Mouse (Mus musculus) heart, postnatal 10 days (tissue): Measurements from ENCODE around the gene Tspan9. TPM values are rescaled to one million over a fixed set of nuclear protein-coding genes. Genes with fewer than 3 reads are reported as not detected.
A peak's percentile ranks its signal among the peaks of the same experiment; 100 is the strongest.

ENCODE experiments used
- DNase-seq, 2 experiments: peaks; one replicate each; pipeline ENCODE4 v3.0.0; 2021
- intact Hi-C: fragments of 180-260 bp; cut with DNase I; formaldehyde crosslinking; loops from one replicate; pipeline ENCODE4 v1.15.1; 2025
- total RNA-seq, 2 experiments: library from RNA; stranded (reverse); gene quantifications; 2 replicates each; pipeline ENCODE4 v1.2.3; 2021

The Tspan9 gene
- total RNA-seq, 2 experiments from 2014 or later = 184 to 197 TPM

DNA sequence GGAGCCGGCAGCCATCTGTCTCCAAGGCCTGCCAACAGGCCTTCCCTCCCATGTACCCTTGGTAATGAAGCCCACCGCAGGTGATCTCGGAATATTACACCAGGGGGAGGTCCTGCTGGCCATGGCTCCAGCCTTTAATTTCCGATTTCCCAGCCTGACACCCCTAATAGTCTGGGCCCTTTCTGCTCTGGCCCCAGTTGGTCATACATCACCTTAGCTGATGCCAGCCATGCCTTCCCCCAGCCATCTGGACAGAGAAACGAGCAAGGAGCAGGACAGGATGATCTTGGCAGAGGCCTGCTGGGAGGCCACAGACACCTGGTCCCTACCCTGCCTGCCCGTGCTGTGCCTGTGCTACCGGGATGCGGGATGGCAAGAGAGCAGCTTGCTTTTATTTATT, 62.1 kb downstream of the Tspan9 start:
- no peak for DNase-seq
- intact Hi-C loops = no loop called here

GRCm38 (mm10) chr6:128079576-128080224, 63.7 kb downstream of the Tspan9 start:
- intact Hi-C loops = no loop called here
- DNase-seq = no peak

DNA sequence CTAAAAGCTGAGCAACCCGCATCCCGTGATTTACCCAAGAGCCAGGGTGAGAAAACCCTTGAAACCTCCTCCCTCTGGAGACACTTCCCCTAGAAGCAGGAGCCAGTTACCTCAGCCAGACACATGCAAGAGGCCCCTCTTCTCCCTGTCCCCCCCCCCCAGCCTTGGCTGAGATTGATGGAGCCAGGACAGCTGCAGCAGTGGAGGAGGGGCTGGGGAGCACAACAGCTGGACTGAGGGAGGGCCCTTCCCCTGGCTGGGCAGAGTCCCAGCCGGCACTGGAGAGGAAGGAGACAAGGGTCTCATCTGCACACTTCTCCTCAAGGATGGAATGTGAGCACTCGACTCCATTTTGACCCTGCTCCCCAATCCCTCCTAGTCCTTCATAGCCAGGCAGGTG, 64.9 kb downstream of the Tspan9 start:
- DNase-seq = peak; percentile 61 to 65
- intact Hi-C loops = no loop called here

DNA sequence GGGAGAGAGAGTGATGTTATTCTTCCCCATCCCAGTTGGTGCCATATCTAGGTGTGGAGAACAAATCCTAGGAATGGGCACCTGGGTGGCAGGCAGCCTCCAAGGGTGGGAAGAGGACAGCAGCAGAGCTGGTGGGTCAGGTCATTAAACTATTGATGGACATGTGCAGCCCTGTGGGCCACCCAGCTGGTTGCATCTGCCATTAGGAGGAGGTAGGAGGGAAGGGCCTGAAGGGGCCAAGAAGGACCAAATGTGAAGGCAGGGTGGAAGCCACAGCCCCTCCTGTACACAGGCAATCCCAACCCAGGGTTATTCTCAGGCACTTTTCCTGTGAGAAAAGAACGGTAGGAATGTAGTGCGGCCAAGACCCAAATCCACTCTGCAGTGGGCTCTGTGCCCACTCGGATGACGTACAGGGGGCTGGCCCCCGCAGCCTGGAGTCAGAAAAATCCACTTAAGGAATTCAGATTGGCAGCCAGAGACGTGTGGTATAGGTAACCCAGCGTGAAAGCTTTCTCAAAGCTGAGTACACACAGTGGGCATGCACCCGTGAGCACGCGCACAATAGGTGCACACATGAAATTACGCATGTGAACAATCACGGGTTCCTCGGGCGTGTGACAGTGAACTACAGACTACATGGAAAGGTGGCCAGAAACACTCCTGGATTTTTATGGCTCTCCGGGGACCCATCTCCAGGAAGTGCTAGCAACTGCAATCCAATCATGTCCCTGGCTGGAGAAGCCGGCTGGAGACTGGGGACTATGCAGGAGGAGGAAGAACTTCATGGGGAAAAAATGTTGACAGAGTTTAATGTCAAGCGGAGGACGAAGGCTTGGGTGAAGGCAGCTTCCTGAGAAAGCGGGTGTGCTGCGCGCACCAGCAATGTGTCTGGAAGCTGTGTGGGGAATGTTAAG, 67.0 kb downstream of the Tspan9 start:
- peak; percentile 61 to 65 for DNase-seq
- intact Hi-C loops = no loop called here

DNA sequence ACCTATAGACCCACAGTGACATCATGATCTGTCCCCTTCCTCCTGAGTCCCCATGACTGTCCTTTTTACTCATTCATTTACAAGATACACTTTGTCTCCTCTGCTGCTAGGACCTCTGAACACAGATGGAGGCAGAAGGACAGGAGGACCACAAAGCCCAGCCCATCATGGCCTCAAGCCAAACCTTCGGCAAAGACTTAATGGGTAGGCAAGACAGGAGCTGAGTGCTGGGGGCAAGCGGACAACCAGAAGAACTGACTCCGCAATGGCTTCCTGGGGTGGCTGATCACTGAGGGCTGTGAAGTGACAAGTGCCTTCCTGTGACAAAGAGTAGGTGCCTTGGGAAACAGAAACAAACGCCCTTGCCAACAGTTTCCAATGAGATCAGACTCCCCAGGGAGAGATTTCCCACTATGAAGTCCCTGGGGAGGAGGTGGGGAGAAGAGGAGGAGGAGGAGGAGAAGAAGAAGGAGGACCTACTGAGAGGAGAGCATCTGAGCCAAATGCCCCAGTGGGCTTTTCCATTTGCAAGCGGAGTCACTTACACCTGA, 67.9 kb downstream of the Tspan9 start:
- intact Hi-C loops = no loop called here
- DNase-seq = peak; percentile 37 to 44

GRCm38 (mm10) chr6:128070921-128071558, 72.4 kb downstream of the Tspan9 start:
- intact Hi-C loops = no loop called here
- no peak for DNase-seq

DNA sequence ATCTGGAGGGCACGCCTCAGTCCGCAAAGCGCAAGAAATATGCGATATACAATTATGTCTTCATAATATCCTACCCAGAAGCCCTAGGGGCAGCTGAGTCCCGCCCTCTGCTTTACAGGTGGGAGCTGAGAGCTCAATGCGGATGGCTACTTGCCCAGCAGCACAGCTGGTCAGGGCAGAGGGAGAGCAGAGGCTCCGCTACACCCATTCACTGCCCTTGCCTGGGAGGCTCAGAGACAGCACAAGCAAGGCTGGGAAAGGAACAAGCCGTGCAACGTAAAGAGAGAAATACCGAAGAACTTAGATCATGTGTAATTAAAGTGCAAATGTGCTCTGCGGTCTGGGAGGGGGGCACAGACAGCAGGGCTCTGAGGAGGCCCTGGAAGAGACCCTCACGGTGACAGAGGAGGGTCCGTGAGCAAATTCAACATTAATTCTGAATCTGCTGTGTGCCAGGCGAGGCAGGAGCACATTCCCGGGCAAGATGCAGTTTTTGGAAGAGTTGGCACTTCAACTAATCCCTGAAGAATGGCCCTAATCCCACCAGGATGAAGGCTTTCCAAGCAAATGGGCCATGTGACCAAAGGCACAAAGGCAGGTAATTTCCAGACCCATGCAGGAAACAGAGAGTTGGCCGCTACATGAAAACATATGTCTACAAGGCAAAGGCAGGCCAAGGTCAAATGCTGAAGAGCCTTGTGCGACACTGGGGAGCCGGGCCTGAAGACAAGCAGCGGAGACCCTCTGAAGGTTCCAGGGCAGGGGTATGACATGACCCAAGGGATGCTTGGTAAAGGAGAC, 73.1 kb downstream of the Tspan9 start:
- no peak for DNase-seq
- intact Hi-C loops = no loop called here

DNA sequence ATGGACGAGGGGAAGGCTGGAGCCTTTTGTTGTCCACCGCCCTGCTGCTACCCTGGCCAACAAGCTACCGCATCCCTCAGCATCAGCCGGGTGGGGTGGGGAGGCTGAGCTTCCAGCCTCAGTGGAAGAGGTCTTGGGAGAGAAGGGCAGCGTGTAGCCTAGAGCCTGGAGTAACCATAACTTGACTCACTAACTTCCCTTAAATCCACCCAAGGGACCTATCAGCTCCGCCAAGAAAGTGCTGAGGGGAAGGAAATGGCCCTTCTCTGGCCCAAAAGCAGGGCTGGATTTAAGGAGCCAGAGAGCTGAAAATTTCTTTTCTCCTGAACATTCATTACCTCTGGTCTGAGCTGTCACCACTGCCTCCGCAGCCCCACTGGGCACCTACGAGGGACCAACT, 75.2 kb downstream of the Tspan9 start:
- intact Hi-C loops = loop anchor here (5.0 kb wide), 1 partner anchor 36 kb away; no protein-coding TSS in a partner anchor
- peak; percentile 48 to 60 for DNase-seq

GRCm38 (mm10) chr6:128065982-128066381, 77.4 kb downstream of the Tspan9 start:
- DNase-seq = peak; percentile 49 to 52
- intact Hi-C loops = loop anchor here (2.0 to 5.0 kb wide), 2 partner anchors 23 to 34 kb away; no protein-coding TSS in a partner anchor

GRCm38 (mm10) chr6:128063501-128063900, 79.9 kb downstream of the Tspan9 start:
- DNase-seq = peak in 1 of 2 experiments; percentile 64
- intact Hi-C loops = no loop called here

DNA sequence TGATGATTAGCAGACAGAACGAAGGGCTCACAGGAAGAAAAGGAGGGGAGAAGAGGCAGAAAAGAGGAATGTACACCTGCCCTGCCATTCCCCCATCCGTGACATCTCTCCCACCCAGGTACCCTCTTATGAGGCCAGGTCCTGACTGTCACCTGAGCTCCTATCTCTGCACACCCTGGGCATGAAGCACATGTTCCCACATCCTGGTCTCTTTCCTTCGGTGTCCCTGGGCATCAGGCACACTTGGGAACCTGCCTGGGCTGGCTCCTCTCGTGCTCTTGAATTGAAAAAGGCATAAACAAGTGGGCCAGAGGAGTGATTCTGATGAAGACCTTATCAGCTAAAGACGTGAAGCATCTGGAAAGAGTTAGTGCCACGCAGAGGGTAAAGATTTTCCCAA, 80.6 kb downstream of the Tspan9 start:
- intact Hi-C loops = no loop called here
- DNase-seq = no peak

DNA sequence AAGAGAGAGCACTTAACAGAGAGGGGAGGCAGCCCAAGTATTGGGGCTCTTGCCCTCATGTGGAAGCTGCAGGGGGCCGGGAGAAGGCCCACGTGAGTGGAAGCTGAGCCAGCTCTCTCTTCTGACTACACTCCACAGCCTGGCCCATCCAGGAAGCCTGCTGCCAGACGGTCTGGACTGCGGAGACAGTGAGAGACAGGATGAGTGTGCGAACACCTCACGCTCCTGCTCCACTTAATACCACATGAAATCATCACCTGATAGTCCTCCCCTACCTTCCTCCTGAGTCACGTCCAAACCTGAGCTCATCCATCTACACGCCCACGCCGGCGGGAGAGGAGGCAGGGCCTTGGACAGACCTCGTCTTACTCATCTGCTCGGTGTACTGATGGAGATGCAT, 81.2 kb downstream of the Tspan9 start:
- intact Hi-C loops = no loop called here
- no peak for DNase-seq

- DNase-seq = no peak
- intact Hi-C loops = no loop called here
Measured at GRCm38 (mm10) chr6:128061342-128061741, 82.1 kb downstream of the Tspan9 start.

GRCm38 (mm10) chr6:128058570-128058969, 84.8 kb downstream of the Tspan9 start:
- intact Hi-C loops = no loop called here
- no peak for DNase-seq

DNA sequence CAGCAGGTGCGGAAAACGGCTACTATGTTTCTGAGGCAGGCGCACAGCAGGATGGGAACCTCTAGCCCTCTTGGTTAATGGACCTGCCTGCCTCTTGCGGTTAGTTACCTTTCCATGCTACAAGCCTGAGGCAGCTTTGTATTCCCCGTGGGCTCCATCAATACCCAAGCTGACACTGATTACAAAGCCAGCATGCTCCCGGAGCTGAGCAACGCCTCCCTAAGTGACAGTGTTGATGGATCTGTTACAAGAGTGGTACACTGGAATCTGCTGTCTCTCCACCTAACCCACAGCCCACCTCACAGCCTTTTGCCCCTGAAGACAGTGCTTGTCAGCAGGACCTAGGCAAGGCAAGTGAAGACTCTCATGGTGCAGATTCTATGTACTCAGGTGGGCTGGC, 85.2 kb downstream of the Tspan9 start:
- no peak for DNase-seq
- intact Hi-C loops = no loop called here

DNA sequence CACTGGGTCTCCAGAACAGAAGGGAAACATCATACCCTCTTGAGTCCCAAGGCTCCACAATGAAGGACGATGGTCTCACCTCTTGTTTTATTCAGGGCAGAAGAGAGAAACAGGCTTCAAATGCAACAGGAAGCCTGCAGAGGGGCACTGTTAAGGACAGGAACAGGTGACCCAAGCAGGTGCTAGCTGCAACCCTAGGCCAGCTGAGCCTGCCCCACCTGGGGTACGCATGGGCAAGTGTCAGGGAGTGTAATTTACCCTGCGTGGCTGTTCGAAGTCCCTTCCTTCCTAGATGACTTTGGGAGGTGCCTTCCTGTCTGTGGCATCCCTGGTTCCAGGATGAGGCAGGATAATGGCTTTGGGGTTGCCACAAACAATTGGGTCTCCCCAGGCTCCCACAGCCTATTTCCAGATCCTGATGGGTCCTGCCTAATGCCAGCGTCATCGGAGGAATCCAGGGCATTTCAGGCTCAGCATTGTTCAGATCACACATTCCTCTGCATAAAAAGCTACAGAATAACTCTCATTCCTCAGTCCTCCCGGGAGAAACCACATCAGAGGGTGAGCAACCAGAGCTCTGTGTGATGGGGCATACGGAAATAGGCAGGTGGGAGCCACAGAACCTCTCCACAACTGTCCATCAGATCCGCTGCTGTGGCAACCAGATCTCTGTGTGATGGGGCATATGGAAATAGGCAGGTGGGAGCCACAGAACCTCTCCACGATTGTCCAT, 90.2 kb downstream of the Tspan9 start:
- intact Hi-C loops = no loop called here
- no peak for DNase-seq

GRCm38 (mm10) chr6:128047671-128048070, 95.7 kb downstream of the Tspan9 start:
- DNase-seq = no peak
- intact Hi-C loops = no loop called here

- no peak for DNase-seq
- intact Hi-C loops = no loop called here
Measured at GRCm38 (mm10) chr6:128047239-128047638, 96.2 kb downstream of the Tspan9 start.

GRCm38 (mm10) chr6:128046799-128047198, 96.6 kb downstream of the Tspan9 start:
- peak; percentile 70 to 82 for DNase-seq

GRCm38 (mm10) chr6:128044691-128045090, 98.7 kb downstream of the Tspan9 start:
- intact Hi-C loops = no loop called here

More at GRCm38 (mm10) chr6:128046799-128047198, 96.6 kb downstream of the Tspan9 start:
- intact Hi-C loops = no loop called here

More at GRCm38 (mm10) chr6:128044691-128045090, 98.7 kb downstream of the Tspan9 start:
- DNase-seq = no peak
